ENCODE assay signal across 8 mouse cellular contexts in genomic region chr1:74949666-74950050, GRCm38 (mm10). TPM values are rescaled to one million over a fixed set of nuclear protein-coding genes. Genes with fewer than 3 reads are reported as not detected.
A peak's percentile ranks its signal among the peaks of the same experiment; 100 is the strongest.
DNase-seq lines count a peak whose midpoint lies in the region; ATAC-seq and TF ChIP-seq lines count a peak whose summit lies in the region.

No protein-coding gene starts in this region.

- DNase-seq in cerebellum, adult 2 months, result no peak
- no peak for DNase-seq in cerebellum, adult 9-11 months
- peak; percentile 91 for DNase-seq in kidney, adult 11 months
- no peak for DNase-seq in lung, embryonic 14.5 days
- DNase-seq in left cerebral cortex, postnatal 25 days (ENCODE audit: low spot score in 2 of 2), result no peak
- DNase-seq in right cerebral cortex, adult 2 months (ENCODE audit: low spot score in 2 of 2), result no peak
- no peak for DNase-seq in urinary bladder, adult 2 months (ENCODE audit: low spot score)

- ATAC-seq in embryonic facial prominence, embryonic 15.5 days (ENCODE audit: insufficient number of reproducible peaks, low FRiP score, low TSS enrichment, low read depth), result no peak
- ATAC-seq in lung, embryonic 14.5 days (ENCODE audit: insufficient read depth), result 0 out of 2 replicates have a peak, but pooled peaks have one; percentile 18

- intact Hi-C loops in left cerebral cortex, postnatal 25 days (cut with DNase I), result loop anchor here (2.0 kb wide), 1 partner anchor 67 kb away; no protein-coding TSS in a partner anchor

- H3K4me1 ChIP-seq in cerebellum, adult 2 months (ENCODE audit: control insufficient read depth, insufficient read depth, low read length), result peaks cover 5% of the 10 kb centered on the region
- peaks cover 35% of the 10 kb centered on the region for H3K4me1 ChIP-seq in embryonic facial prominence, embryonic 15.5 days
- H3K4me1 ChIP-seq in lung, embryonic 14.5 days (ENCODE audit: insufficient read depth), result peaks cover 4% of the 10 kb centered on the region; the same call in 1 of the 2 replicates

- H3K36me3 ChIP-seq in embryonic facial prominence, embryonic 15.5 days, result no peaks in the 10 kb centered on the region
- no peaks in the 10 kb centered on the region for H3K36me3 ChIP-seq in lung, embryonic 14.5 days (ENCODE audit: insufficient read depth)

- H3K9ac ChIP-seq in embryonic facial prominence, embryonic 15.5 days, result no peak overlapping the region
- no peak overlapping the region for H3K9ac ChIP-seq in lung, embryonic 14.5 days

- TF ChIP-seq POLR2A in cerebellum, adult 2 months (IDR thresholded peaks at IDR 0.05; ENCODE audit: borderline replicate concordance, insufficient read depth, low read length), result no peak

- TF ChIP-seq CTCF in cerebellum, adult 2 months (IDR thresholded peaks at IDR 0.05; ENCODE audit: borderline replicate concordance, insufficient read depth, low read depth, low read length), result no peak
- TF ChIP-seq CTCF in lung, embryonic 14.5 days (IDR thresholded peaks at IDR 0.05; ENCODE audit: low read depth), result no peak

- no peak overlapping the region for H3K27ac ChIP-seq in cerebellum, adult 2 months (ENCODE audit: insufficient read depth, low read length)
- no peak overlapping the region for H3K27ac ChIP-seq in embryonic facial prominence, embryonic 15.5 days (replicated peaks)
- no peak overlapping the region for H3K27ac ChIP-seq in lung, embryonic 14.5 days (ENCODE audit: low read depth)

- 5% methylated on average over 24 of the region's 24 CpGs for WGBS in cerebellum, adult 2 months
- 2% methylated on average over 24 of the region's 24 CpGs for WGBS in embryonic facial prominence, embryonic 15.5 days
- WGBS in lung, embryonic 14.5 days, result 2% methylated on average over 24 of the region's 24 CpGs

- no peaks in the 10 kb centered on the region for H3K9me3 ChIP-seq in embryonic facial prominence, embryonic 15.5 days (replicated peaks)
- no peaks in the 10 kb centered on the region for H3K9me3 ChIP-seq in lung, embryonic 14.5 days (ENCODE audit: low read depth, low read length)

- H3K4me3 ChIP-seq in cerebellum, adult 2 months (replicated peaks; ENCODE audit: insufficient read depth, low read depth, low read length), result peak overlapping the region; percentile 5
- peak overlapping the region; percentile 41; the same call in 1 of the 2 replicates for H3K4me3 ChIP-seq in embryonic facial prominence, embryonic 15.5 days (replicated peaks)
- H3K4me3 ChIP-seq in lung, embryonic 14.5 days (ENCODE audit: low read depth, low read length), result 0 out of 2 replicates have a peak overlapping the region, but pooled peaks have one; percentile 12

- no peak overlapping the region; the same call in 1 of the 2 replicates for H3K4me2 ChIP-seq in embryonic facial prominence, embryonic 15.5 days (replicated peaks)
- H3K4me2 ChIP-seq in lung, embryonic 14.5 days, result no peak overlapping the region

- peaks cover 11% of the 10 kb centered on the region; the same call in 1 of the 2 replicates for H3K27me3 ChIP-seq in cerebellum, adult 2 months (ENCODE audit: control insufficient read depth, insufficient read depth, low read length)
- H3K27me3 ChIP-seq in embryonic facial prominence, embryonic 15.5 days, result peaks cover 97% of the 10 kb centered on the region
- peaks cover 80% of the 10 kb centered on the region for H3K27me3 ChIP-seq in lung, embryonic 14.5 days (ENCODE audit: insufficient read depth, low read length)

RNA-seq across cellular contexts. Expression of gene Ihh, which starts 1.8 kb away (rescaled TPM):
- polyA plus RNA-seq in cerebellum, adult 2 months (2012; rRNA removed), result 0.33 and 0.49 TPM in 2 replicates
- polyA plus RNA-seq in embryonic facial prominence, embryonic 15.5 days (2015; fragmentation: Nextera tagmentation; extraction: Ambion mirVana), result 1.6 and 1.7 TPM in 2 replicates
- polyA plus RNA-seq in lung, embryonic 14.5 days (2014; fragmentation: Nextera tagmentation; extraction: Ambion mirVana), result 0.12 and 0.14 TPM in 2 replicates
- under 1 TPM; 0.21 to 0.41 TPM for total RNA-seq in left cerebral cortex, postnatal 25 days (2021)
- 0.16 and 0.21 TPM in 2 replicates for polyA plus RNA-seq in urinary bladder, adult 2 months (2012; rRNA removed)

RNA-seq across cellular contexts. Expression of gene Cfap65, which starts 14.3 kb away (rescaled TPM):
- polyA plus RNA-seq in cerebellum, adult 2 months (2012; rRNA removed), result 2.6 and 3.7 TPM in 2 replicates
- polyA plus RNA-seq in embryonic facial prominence, embryonic 15.5 days (2015; fragmentation: Nextera tagmentation; extraction: Ambion mirVana), result 2.2 and 4.1 TPM in 2 replicates
- polyA plus RNA-seq in lung, embryonic 14.5 days (2014; fragmentation: Nextera tagmentation; extraction: Ambion mirVana), result 0.05 and 0.14 TPM in 2 replicates
- total RNA-seq in left cerebral cortex, postnatal 25 days (2021), result 1 to 10 TPM; 2.1 to 2.4 TPM
- 0.01 TPM in 1 of 2 replicates, not detected in the other for polyA plus RNA-seq in urinary bladder, adult 2 months (2012; rRNA removed)

RNA-seq across cellular contexts. Expression of gene Cryba2, which starts 56.7 kb away (rescaled TPM):
- polyA plus RNA-seq in cerebellum, adult 2 months (2012; rRNA removed), result 1.7 and 3.3 TPM in 2 replicates
- polyA plus RNA-seq in embryonic facial prominence, embryonic 15.5 days (2015; fragmentation: Nextera tagmentation; extraction: Ambion mirVana), result 0.63 and 1.8 TPM in 2 replicates
- polyA plus RNA-seq in lung, embryonic 14.5 days (2014; fragmentation: Nextera tagmentation; extraction: Ambion mirVana), result not detected in 2 replicates
- not detected for total RNA-seq in left cerebral cortex, postnatal 25 days (2021)
- not detected in 2 replicates for polyA plus RNA-seq in urinary bladder, adult 2 months (2012; rRNA removed)
